Mouse (Mus musculus): ENCODE measurements around the gene Trim80. TPM values are rescaled to one million over a fixed set of nuclear protein-coding genes. Genes with fewer than 3 reads are reported as not detected.

The Trim80 gene
- total and polyA plus RNA-seq, 2 experiments: 0.74 to 2.0 TPM

DNA sequence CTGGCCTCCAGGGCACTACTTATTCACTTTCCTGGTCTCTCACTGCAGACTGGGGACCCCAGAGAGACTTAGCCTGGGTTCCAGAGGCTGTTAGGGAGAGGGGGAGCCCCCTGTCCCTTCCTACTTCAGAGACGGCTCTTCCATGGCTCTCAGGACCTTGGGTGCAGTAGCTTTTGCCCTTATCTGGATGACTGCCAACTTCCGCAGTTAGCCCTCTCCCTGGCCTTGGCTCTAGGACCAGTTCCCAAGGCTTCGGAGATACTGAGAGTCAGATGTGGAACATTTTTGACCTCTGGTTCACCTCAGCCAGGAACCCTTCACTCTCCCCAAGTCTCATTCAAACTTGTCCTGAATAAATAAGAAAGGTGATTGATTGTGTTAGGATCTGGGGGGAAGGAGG is 6.6 kb downstream of the Trim80 start:
- Histone ChIP-seq H3K4me1 (ENCODE audit: control insufficient read depth, insufficient read depth, low read length) (peaks cover 30% of the 10 kb centered on the region), H3K79me2 (ENCODE audit: control insufficient read depth, insufficient read depth, low read length) (no peaks in the 10 kb centered on the region), H3K36me3 (ENCODE audit: control insufficient read depth, insufficient read depth, low read length) (no peaks in the 10 kb centered on the region), H3K9ac (ENCODE audit: low read depth, low read length) (peak overlapping the region; percentile 15; the same call in 1 of the 2 replicates), H3K27me3 (ENCODE audit: control insufficient read depth, insufficient read depth, low read length) (no peaks in the 10 kb centered on the region), H3K4me3 (ENCODE audit: insufficient read depth, low read depth, low read length) (peak overlapping the region; percentile 2; the same call in 1 of the 2 replicates), H3K27ac (replicated peaks; ENCODE audit: insufficient read depth, low read depth, low read length) (peak overlapping the region; percentile 28)
- DNase-seq (ENCODE audit: extremely low read depth, low read depth, low spot score): peak; percentile 74
- TF ChIP-seq CTCF (IDR thresholded peaks at IDR 0.05; ENCODE audit: low read depth, low read length): no peak
- no peak for TF ChIP-seq POLR2A (IDR thresholded peaks at IDR 0.05; ENCODE audit: extremely low read depth, insufficient read depth, low read length)
- 4% methylated on average over 3 of the region's 3 CpGs for WGBS

DNA sequence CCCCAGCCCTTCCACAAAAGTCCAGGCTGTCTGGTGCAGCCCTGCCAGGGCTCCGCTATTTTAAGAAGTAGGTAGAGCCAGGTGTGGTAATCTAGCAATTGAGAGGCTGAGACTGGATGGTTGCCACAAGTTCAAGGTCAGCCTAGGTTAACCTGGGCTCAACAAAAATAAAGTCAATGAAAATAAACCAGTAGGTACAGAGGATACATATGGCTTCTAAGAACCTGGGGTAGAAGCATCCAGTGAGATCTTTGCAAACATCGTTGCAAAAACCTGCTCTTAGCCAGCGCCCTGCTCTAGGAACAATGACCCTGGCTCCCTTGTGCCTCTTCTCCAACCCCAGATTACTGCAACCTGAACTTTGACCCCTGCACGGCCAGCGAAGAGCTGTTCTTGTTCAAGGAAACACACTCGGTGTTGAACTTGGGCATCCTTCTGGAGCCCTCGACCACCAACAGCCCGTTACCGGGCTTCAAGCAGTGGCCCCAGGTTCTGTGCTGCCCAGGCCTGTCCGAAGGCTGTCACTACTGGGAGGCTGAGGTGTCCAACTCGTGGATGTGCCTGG is 7.1 kb downstream of the Trim80 start:
- TF ChIP-seq POLR2A (IDR thresholded peaks at IDR 0.05; ENCODE audit: extremely low read depth, insufficient read depth, low read length): no peak
- no peak for TF ChIP-seq CTCF (IDR thresholded peaks at IDR 0.05; ENCODE audit: low read depth, low read length)
- Histone ChIP-seq H3K9ac (ENCODE audit: low read depth, low read length) (peak overlapping the region; percentile 78), H3K79me2 (ENCODE audit: control insufficient read depth, insufficient read depth, low read length) (no peaks in the 10 kb centered on the region), H3K27ac (replicated peaks; ENCODE audit: insufficient read depth, low read depth, low read length) (peak overlapping the region; percentile 84), H3K36me3 (ENCODE audit: control insufficient read depth, insufficient read depth, low read length) (no peaks in the 10 kb centered on the region), H3K4me3 (ENCODE audit: insufficient read depth, low read depth, low read length) (peak overlapping the region; percentile 62), H3K4me1 (ENCODE audit: control insufficient read depth, insufficient read depth, low read length) (peaks cover 30% of the 10 kb centered on the region), H3K27me3 (ENCODE audit: control insufficient read depth, insufficient read depth, low read length) (no peaks in the 10 kb centered on the region)
- DNase-seq (ENCODE audit: extremely low read depth, low read depth, low spot score): peak; percentile 94
- 14% methylated on average over 11 of the region's 11 CpGs for WGBS

DNA sequence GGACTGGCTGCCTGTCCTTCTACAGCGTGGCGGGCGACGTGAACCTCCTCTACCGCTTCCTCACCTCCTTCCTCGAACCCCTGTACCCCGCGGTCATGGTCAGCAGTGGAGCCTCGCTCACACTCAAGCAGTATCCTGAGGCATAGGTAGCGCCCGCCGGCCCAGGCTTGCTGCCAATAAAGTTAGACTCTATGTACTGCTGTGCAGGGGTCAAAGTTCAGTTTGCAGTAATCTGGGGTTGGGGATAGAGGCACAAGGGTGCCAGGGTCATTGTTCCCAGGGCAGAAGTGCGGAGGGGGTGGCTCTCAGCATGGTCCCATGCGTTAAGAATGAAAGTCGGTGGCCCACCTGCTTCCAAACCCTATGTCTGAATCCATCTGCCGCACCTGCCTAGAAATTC is 7.7 kb downstream of the Trim80 start:
- H3K79me2 ChIP-seq (ENCODE audit: control insufficient read depth, insufficient read depth, low read length): no peaks in the 10 kb centered on the region
- peaks cover 30% of the 10 kb centered on the region for H3K4me1 ChIP-seq (ENCODE audit: control insufficient read depth, insufficient read depth, low read length)
- 23% methylated on average over 16 of the region's 16 CpGs for whole genome bisulfite sequencing
- no peaks in the 10 kb centered on the region for H3K27me3 ChIP-seq (ENCODE audit: control insufficient read depth, insufficient read depth, low read length)
- no peak for TF ChIP-seq CTCF (IDR thresholded peaks at IDR 0.05; ENCODE audit: low read depth, low read length)
- TF ChIP-seq POLR2A (IDR thresholded peaks at IDR 0.05; ENCODE audit: extremely low read depth, insufficient read depth, low read length): no peak
- H3K4me3 ChIP-seq (ENCODE audit: insufficient read depth, low read depth, low read length): peak overlapping the region; percentile 62
- no peaks in the 10 kb centered on the region for H3K36me3 ChIP-seq (ENCODE audit: control insufficient read depth, insufficient read depth, low read length)
- H3K27ac ChIP-seq (replicated peaks; ENCODE audit: insufficient read depth, low read depth, low read length): peak overlapping the region; percentile 84
- peak overlapping the region; percentile 78 for H3K9ac ChIP-seq (ENCODE audit: low read depth, low read length)
- peak; percentile 89 for DNase-seq (ENCODE audit: extremely low read depth, low read depth, low spot score)

DNA sequence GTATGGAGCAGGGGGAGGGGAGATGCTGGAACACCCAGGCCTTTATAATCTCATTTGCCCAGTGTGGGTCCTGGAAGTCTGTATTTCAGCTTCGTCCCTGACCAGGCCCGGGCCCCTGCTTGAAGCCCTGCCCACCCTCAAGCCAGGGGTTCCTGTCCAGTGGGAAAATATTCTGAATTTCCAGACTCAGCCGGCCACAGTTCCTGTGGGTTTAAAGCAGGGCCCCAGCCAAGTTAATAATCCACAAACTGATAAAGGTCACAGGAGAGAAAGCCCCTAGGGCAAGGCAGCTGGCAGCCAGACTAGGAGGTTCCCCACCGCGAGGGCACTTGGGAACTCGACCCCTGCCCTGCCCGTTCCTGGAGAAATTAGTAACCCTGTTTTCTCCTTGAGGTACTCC is 8.7 kb downstream of the Trim80 start:
- no peaks in the 10 kb centered on the region for H3K79me2 ChIP-seq (ENCODE audit: control insufficient read depth, insufficient read depth, low read length)
- H3K36me3 ChIP-seq (ENCODE audit: control insufficient read depth, insufficient read depth, low read length): no peaks in the 10 kb centered on the region
- peak; percentile 55 for DNase-seq (ENCODE audit: extremely low read depth, low read depth, low spot score)
- no peak for TF ChIP-seq CTCF (IDR thresholded peaks at IDR 0.05; ENCODE audit: low read depth, low read length)
- no peak for TF ChIP-seq POLR2A (IDR thresholded peaks at IDR 0.05; ENCODE audit: extremely low read depth, insufficient read depth, low read length)
- H3K27ac ChIP-seq (replicated peaks; ENCODE audit: insufficient read depth, low read depth, low read length): peak overlapping the region; percentile 71
- no peaks in the 10 kb centered on the region for H3K27me3 ChIP-seq (ENCODE audit: control insufficient read depth, insufficient read depth, low read length)
- no peak overlapping the region for H3K4me3 ChIP-seq (ENCODE audit: insufficient read depth, low read depth, low read length)
- WGBS: 24% methylated on average over 7 of the region's 7 CpGs
- no peak overlapping the region for H3K9ac ChIP-seq (ENCODE audit: low read depth, low read length)
- peaks cover 30% of the 10 kb centered on the region for H3K4me1 ChIP-seq (ENCODE audit: control insufficient read depth, insufficient read depth, low read length)

DNA sequence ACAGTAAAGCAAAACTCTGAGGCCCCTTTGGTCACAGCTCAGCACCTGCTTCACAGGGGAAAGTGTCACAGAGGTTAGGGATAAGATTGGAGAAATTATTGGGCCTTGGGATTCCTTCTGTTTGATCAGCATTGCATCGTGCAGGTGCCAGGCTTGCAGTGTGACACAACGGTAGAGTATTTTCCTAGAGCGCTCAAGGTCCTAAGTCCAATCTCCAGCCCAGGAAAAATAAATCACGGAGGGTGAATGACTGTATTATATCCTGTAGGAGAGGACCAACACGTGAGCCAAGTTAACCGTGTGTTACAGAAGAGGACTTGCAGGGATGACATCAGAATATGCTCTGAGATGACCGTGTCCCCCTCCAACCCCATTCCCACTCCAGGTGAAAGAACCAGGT is 9.8 kb downstream of the Trim80 start:
- H3K36me3 ChIP-seq (ENCODE audit: control insufficient read depth, insufficient read depth, low read length): no peaks in the 10 kb centered on the region
- no peaks in the 10 kb centered on the region for H3K79me2 ChIP-seq (ENCODE audit: control insufficient read depth, insufficient read depth, low read length)
- no peak overlapping the region for H3K9ac ChIP-seq (ENCODE audit: low read depth, low read length)
- H3K4me3 ChIP-seq (ENCODE audit: insufficient read depth, low read depth, low read length): no peak overlapping the region
- no peak for TF ChIP-seq CTCF (IDR thresholded peaks at IDR 0.05; ENCODE audit: low read depth, low read length)
- TF ChIP-seq POLR2A (IDR thresholded peaks at IDR 0.05; ENCODE audit: extremely low read depth, insufficient read depth, low read length): no peak
- peak; percentile 95 for DNase-seq (ENCODE audit: extremely low read depth, low read depth, low spot score)
- peaks cover 30% of the 10 kb centered on the region for H3K4me1 ChIP-seq (ENCODE audit: control insufficient read depth, insufficient read depth, low read length)
- WGBS: 23% methylated on average over 7 of the region's 7 CpGs
- peak overlapping the region; percentile 71 for H3K27ac ChIP-seq (replicated peaks; ENCODE audit: insufficient read depth, low read depth, low read length)
- no peaks in the 10 kb centered on the region for H3K27me3 ChIP-seq (ENCODE audit: control insufficient read depth, insufficient read depth, low read length)

DNA sequence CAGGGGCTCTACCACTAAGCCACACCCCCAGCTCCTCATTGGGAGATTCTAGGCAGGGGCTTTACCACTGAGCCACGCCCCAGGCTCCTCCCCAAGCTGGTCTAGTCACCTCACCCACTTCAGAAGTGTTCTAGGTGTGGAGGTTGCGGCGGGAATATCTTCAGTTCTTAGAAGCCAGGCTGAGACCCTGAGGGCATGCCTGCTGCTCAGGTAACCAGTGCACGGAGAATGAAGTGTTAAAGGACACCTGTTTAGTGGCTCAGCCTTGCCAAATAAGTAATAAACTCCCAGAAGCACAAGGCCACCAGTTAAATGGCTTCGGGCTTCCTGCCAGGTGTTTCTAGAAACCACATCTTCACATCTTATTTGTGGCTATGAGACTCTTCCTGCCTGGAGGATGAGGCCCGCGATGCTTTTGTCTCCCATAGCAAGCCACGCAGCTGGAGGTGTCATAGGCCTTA is 11.5 kb downstream of the Trim80 start:
- no peak for DNase-seq (ENCODE audit: extremely low read depth, low read depth, low spot score)
- Histone ChIP-seq H3K4me1 (ENCODE audit: control insufficient read depth, insufficient read depth, low read length) (peaks cover 24% of the 10 kb centered on the region), H3K9ac (ENCODE audit: low read depth, low read length) (no peak overlapping the region), H3K79me2 (ENCODE audit: control insufficient read depth, insufficient read depth, low read length) (no peaks in the 10 kb centered on the region), H3K4me3 (ENCODE audit: insufficient read depth, low read depth, low read length) (no peak overlapping the region), H3K36me3 (ENCODE audit: control insufficient read depth, insufficient read depth, low read length) (no peaks in the 10 kb centered on the region), H3K27me3 (ENCODE audit: control insufficient read depth, insufficient read depth, low read length) (no peaks in the 10 kb centered on the region), H3K27ac (replicated peaks; ENCODE audit: insufficient read depth, low read depth, low read length) (no peak overlapping the region)
- 89% methylated on average over 8 of the region's 8 CpGs for WGBS
- TF ChIP-seq POLR2A (IDR thresholded peaks at IDR 0.05; ENCODE audit: extremely low read depth, insufficient read depth, low read length) (no peak), CTCF (IDR thresholded peaks at IDR 0.05; ENCODE audit: low read depth, low read length) (no peak)
